Mouse (Mus musculus) E14TG2a.4 (cell line): ENCODE measurements around the gene Nacc2.

ENCODE experiments used
- CTCF ChIP-seq: conservative IDR thresholded peaks from 2 replicates; pipeline ENCODE4 v1.5.1; 2014; ENCODE audit warnings: low read length
- NANOG ChIP-seq: IDR thresholded peaks from 2 replicates; pipeline ENCODE4 v1.6.1; 2014; ENCODE audit warnings: borderline replicate concordance, low read length, mixed read lengths

DNA sequence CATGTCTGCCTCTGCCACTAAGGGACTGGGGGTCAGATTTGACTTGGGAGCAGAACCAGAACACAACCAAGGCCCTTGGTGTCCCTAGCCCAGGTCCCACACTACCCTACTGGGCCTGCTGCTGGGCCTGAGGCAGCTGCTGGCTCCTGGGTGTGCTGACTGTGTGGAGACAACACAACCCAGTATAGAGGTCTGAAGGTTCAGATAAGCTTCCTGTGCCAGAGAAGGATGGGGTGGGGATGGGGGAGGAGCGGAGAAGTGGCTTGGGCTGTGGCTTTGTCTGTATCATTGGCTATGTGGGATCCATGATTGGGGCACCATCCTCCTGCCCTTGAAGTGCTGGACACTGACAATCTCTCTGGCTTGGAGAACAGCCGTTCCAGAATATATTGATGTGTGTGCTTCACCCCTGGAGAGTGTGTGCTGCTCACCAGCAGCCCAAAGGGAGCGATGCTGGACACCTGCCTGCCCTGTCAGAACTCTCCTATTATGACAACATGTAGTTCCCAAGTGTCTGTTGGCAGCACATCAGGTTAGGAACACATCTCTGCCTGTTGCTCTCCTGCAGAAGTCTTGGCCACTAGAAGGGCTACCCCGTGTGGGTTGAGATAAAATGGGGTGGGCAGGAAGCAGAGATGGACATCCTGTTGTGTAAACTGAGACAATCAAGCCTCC is 36.0 kb downstream of the Nacc2 start:
- TF ChIP-seq CTCF (no peak), NANOG (no peak)
